Mouse (Mus musculus) myocyte (in vitro differentiated cells): ENCODE data around the gene Cdh1. TPM values are rescaled to one million over a fixed set of nuclear protein-coding genes. Genes with fewer than 3 reads are reported as not detected.

Experiments used
- H3K27me3 ChIP-seq: one replicate; pipeline ENCODE4 v1.6.1; 2011; ENCODE audit not compliant: control insufficient read depth, insufficient read depth, insufficient read length
- H3K36me3 ChIP-seq: one replicate; pipeline ENCODE4 v1.6.1; 2011; ENCODE audit not compliant: control insufficient read depth, insufficient read depth
- H3K4me2 ChIP-seq: one replicate; pipeline ENCODE4 v1.6.1; 2011; ENCODE audit warnings: low read depth, control low read depth
- H3K4me3 ChIP-seq: one replicate; pipeline ENCODE4 v1.5.1; 2011; ENCODE audit warnings: mild to moderate bottlenecking, control low read depth, moderate library complexity
- H3K79me2 ChIP-seq: one replicate; pipeline ENCODE4 v1.6.1; 2011; ENCODE audit not compliant: control insufficient read depth, insufficient read depth
- H3ac ChIP-seq: one replicate; pipeline ENCODE4 v1.6.1; 2011; ENCODE audit not compliant: control insufficient read depth, insufficient read length
- CEBPB ChIP-seq: IDR thresholded peaks from 2 replicates; pipeline ENCODE4 v1.6.1; 2011; ENCODE audit warnings: mild to moderate bottlenecking, moderate library complexity; ENCODE audit not compliant: poor library complexity, insufficient read depth, severe bottlenecking
- E2F4 ChIP-seq: IDR thresholded peaks from one replicate; pipeline ENCODE4 v1.6.1; 2011; ENCODE audit warnings: mild to moderate bottlenecking, control low read depth, moderate library complexity; ENCODE audit not compliant: insufficient read depth
- MAX ChIP-seq: IDR thresholded peaks from one replicate; pipeline ENCODE4 v1.6.1; 2011; ENCODE audit warnings: low read depth, mild to moderate bottlenecking, control low read depth
- MYOD1 ChIP-seq, 3 experiments: IDR thresholded peaks; one replicate each; pipeline ENCODE4 v1.6.1; 2011; ENCODE audit warnings: control low read depth in 2 of 3, low read depth in 2 of 3, mild to moderate bottlenecking in 2 of 3, moderate library complexity in 1 of 3; ENCODE audit not compliant: insufficient read length in 2 of 3, control insufficient read depth in 1 of 3
- MYOG ChIP-seq, 3 experiments: IDR thresholded peaks; one replicate each; pipeline ENCODE4 v1.6.1; 2011; ENCODE audit warnings: control low read depth in 2 of 3, low read depth in 2 of 3, mild to moderate bottlenecking in 2 of 3; ENCODE audit not compliant: insufficient read length in 2 of 3, control insufficient read depth in 1 of 3, insufficient read depth in 1 of 3
- POLR2A ChIP-seq: IDR thresholded peaks from one replicate; pipeline ENCODE4 v1.6.1; 2011; ENCODE audit warnings: low read depth, mild to moderate bottlenecking, control low read depth, moderate library complexity; ENCODE audit not compliant: insufficient read length
- POLR2AphosphoS2 ChIP-seq: IDR thresholded peaks from one replicate; pipeline ENCODE4 v1.6.1; 2011; ENCODE audit warnings: low read depth, control low read depth; ENCODE audit not compliant: insufficient read length
- REST ChIP-seq: IDR thresholded peaks from one replicate; pipeline ENCODE4 v1.6.1; 2011; ENCODE audit warnings: mild to moderate bottlenecking, control low read depth, moderate library complexity; ENCODE audit not compliant: insufficient read depth, insufficient read length
- SRF ChIP-seq: IDR thresholded peaks from one replicate; pipeline ENCODE4 v1.6.1; 2011; ENCODE audit warnings: low read depth; ENCODE audit not compliant: control insufficient read depth, insufficient read length
- TCF12 ChIP-seq: IDR thresholded peaks from one replicate; pipeline ENCODE4 v1.6.1; 2011; ENCODE audit warnings: mild to moderate bottlenecking, control low read depth; ENCODE audit not compliant: poor library complexity, insufficient read depth, severe bottlenecking
- TCF3 ChIP-seq: IDR thresholded peaks from one replicate; pipeline ENCODE4 v1.6.1; 2011; ENCODE audit warnings: low read depth, control low read depth; ENCODE audit not compliant: insufficient read length
- USF1 ChIP-seq: IDR thresholded peaks from one replicate; pipeline ENCODE4 v1.6.1; 2011; ENCODE audit warnings: low read depth, mild to moderate bottlenecking, control low read depth, moderate library complexity
- polyA plus RNA-seq: library from polyadenylated mRNA; unstranded; fragments of >200 nt; fragmentation: generic; extraction: Trizol; gene quantifications from one replicate; pipeline ENCODE4 v1.2.1, GENCODE M21; 2012; ENCODE audit warnings: missing spikeins

Cdh1 gene
- polyA plus RNA-seq, 1 experiment = 0.11 TPM

DNA sequence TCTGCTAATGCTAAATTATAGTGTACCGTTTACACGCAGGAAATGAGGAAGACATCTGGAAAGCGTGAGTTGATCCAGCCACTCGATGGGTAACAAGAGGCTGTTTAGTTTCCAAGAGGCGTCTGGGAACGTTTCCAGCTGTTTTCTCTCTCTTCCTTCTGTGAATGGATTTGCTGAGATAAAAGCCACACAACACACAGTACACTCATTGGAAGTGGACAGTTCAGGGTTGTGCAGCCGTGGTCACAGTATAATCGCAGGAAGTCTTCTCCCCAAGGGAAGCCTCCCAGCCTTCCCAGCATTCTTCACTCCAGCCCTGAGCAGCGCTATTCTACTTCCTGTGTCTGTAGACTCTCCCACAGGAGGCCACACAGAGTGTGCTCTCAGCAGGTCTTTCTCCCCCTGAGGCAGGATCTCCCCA is 101.8 kb downstream of the Cdh1 start:
- no peaks in the 10 kb centered on the region for H3K27me3 ChIP-seq
- no peaks in the 10 kb centered on the region for H3K79me2 ChIP-seq
- H3K4me3 ChIP-seq = no peak overlapping the region
- H3K4me2 ChIP-seq = no peak overlapping the region
- TF ChIP-seq POLR2A (no peak), CEBPB (no peak), MYOG (IDR thresholded peaks at IDR 0.05; ENCODE audit: control insufficient read depth in 1 of 3, insufficient read depth in 1 of 3, insufficient read length in 2 of 3, low read depth in 2 of 3) (no peak), TCF12 (no peak)
- H3ac ChIP-seq = no peak overlapping the region
- no peaks in the 10 kb centered on the region for H3K36me3 ChIP-seq

DNA sequence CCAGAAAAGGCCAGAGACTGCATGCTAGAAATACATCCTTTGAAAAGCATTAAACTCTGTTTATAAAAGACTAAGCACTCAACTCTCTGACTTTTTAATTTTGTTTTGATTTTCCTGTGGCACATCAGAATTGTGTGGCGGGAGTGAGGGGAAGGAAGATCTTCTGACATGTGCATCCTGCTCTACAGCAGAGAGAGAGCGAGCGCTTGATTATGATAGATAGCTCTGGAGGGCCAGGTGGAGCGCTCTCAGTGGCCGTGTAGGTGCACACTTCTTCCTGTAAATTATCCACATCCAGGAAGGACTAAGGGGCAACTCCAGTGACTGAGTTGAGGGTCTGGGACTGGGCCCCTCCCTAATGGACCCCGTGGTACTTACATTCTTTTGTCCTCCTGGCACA is 103.0 kb downstream of the Cdh1 start:
- TF ChIP-seq TCF3 (no peak), USF1 (no peak), TCF12 (no peak), POLR2AphosphoS2 (no peak), SRF (no peak), MYOG (IDR thresholded peaks at IDR 0.05; ENCODE audit: control insufficient read depth in 1 of 3, insufficient read depth in 1 of 3, insufficient read length in 2 of 3, low read depth in 2 of 3) (no peak)
- Histone ChIP-seq H3ac (no peak overlapping the region), H3K4me2 (no peak overlapping the region), H3K27me3 (no peaks in the 10 kb centered on the region), H3K4me3 (no peak overlapping the region), H3K36me3 (no peaks in the 10 kb centered on the region), H3K79me2 (no peaks in the 10 kb centered on the region)

DNA sequence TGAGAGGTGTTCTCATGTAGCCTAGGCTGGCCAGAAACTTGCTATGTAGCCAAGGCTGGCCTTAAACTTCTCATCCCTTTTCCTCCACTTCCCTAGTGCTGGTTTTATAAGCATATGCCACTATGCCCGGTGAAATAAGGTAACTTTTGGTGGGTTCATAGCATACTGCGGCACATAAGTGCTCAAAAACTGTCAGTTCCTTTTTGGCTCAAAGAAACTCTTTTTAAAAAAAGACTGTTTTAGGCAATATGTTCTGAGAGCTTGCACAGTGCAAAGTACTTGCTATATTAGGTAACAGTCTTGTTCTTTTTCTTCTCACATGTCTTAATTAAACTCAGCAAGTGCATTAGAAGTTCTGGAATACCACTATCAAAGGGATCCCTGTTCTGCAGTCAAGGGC is 106.9 kb downstream of the Cdh1 start:
- peaks cover 4% of the 10 kb centered on the region for H3K36me3 ChIP-seq
- H3ac ChIP-seq = no peak overlapping the region
- no peaks in the 10 kb centered on the region for H3K79me2 ChIP-seq
- TF ChIP-seq MYOG (IDR thresholded peaks at IDR 0.05; ENCODE audit: control insufficient read depth in 1 of 3, insufficient read depth in 1 of 3, insufficient read length in 2 of 3, low read depth in 2 of 3) (no peak), SRF (no peak), CEBPB (no peak), POLR2A (no peak), POLR2AphosphoS2 (no peak)
- H3K4me3 ChIP-seq = no peak overlapping the region
- H3K27me3 ChIP-seq = no peaks in the 10 kb centered on the region
- H3K4me2 ChIP-seq = no peak overlapping the region

DNA sequence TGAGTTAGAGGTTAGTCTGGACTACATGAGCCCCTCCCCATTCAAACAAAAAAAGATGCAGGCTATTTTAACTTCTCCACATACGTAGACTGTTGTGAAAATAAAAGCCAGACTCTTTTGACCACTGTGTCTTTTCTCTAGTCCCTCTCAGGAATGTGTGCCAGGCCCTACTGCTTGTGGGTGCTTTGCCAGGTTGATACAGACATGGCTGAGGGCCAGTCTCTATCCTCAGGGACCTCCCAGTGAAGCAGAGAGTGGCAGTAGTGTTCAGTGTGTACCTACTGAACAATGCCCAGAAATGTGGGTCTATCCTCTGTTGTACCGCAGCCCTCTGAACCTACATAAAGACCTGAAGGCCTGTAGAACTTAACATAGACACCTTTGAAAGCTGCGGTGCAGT is 109.3 kb downstream of the Cdh1 start:
- TF ChIP-seq REST (no peak), MAX (no peak), SRF (no peak), TCF3 (no peak), TCF12 (no peak), MYOD1 (IDR thresholded peaks at IDR 0.05; ENCODE audit: control insufficient read depth in 1 of 3, insufficient read length in 2 of 3, low read depth in 2 of 3) (no peak), E2F4 (no peak), POLR2A (no peak), MYOG (IDR thresholded peaks at IDR 0.05; ENCODE audit: control insufficient read depth in 1 of 3, insufficient read depth in 1 of 3, insufficient read length in 2 of 3, low read depth in 2 of 3) (no peak), POLR2AphosphoS2 (no peak), USF1 (no peak), CEBPB (no peak)
- peaks cover 4% of the 10 kb centered on the region for H3K36me3 ChIP-seq
- no peak overlapping the region for H3K4me3 ChIP-seq
- H3ac ChIP-seq = no peak overlapping the region
- H3K4me2 ChIP-seq = no peak overlapping the region
- no peaks in the 10 kb centered on the region for H3K27me3 ChIP-seq
- no peaks in the 10 kb centered on the region for H3K79me2 ChIP-seq

DNA sequence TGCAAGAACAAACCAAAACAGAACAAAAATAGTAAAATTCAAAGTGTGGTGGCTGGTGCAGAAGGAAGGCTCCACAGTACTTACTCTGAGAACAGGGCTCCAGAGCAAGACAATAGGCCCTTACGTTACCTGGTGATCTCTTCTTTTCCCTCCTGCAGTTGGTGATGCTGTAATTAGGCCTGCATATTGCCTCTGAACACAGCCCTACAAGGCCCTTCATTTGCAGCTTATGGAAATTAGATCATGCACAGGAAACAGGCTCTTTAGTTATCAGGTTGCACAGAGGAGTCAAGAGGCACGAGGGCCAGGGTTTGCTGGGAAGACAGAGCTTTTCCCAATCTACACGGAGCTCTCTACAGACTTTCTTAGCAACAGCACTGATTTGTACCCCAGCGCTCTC is 111.1 kb downstream of the Cdh1 start:
- H3K4me3 ChIP-seq = no peak overlapping the region
- H3K79me2 ChIP-seq = no peaks in the 10 kb centered on the region
- no peak overlapping the region for H3ac ChIP-seq
- TF ChIP-seq SRF (no peak), MAX (no peak), CEBPB (no peak), MYOD1 (IDR thresholded peaks at IDR 0.05; ENCODE audit: control insufficient read depth in 1 of 3, insufficient read length in 2 of 3, low read depth in 2 of 3) (no peak), E2F4 (no peak), USF1 (no peak), POLR2AphosphoS2 (no peak), TCF3 (no peak), MYOG (IDR thresholded peaks at IDR 0.05; ENCODE audit: control insufficient read depth in 1 of 3, insufficient read depth in 1 of 3, insufficient read length in 2 of 3, low read depth in 2 of 3) (no peak), TCF12 (no peak), POLR2A (no peak), REST (no peak)
- peaks cover 4% of the 10 kb centered on the region for H3K36me3 ChIP-seq
- no peaks in the 10 kb centered on the region for H3K27me3 ChIP-seq
- no peak overlapping the region for H3K4me2 ChIP-seq
